Mouse (Mus musculus): ENCODE results near the gene Gm9964. TPM values are rescaled to one million over a fixed set of nuclear protein-coding genes. Genes with fewer than 3 reads are reported as not detected.

The Gm9964 gene
- polyA plus RNA-seq (2014; fragmentation: Nextera tagmentation; extraction: Ambion mirVana): not detected in 2 replicates

- H3K9me3 ChIP-seq (ENCODE audit: control insufficient read depth, low read length): no peaks in the 10 kb centered on the region
- no peak within 1 kb of the TSS for H3K4me3 ChIP-seq (ENCODE audit: low read depth, low read length)
- no peak within 1 kb of the TSS for H3K27ac ChIP-seq (ENCODE audit: low read depth)
- WGBS: 62% methylated on average over 5 of the region's 5 CpGs
- no peak within 1 kb of the TSS for H3K9ac ChIP-seq (ENCODE audit: low read length)
- no peak for DNase-seq (ENCODE audit: low spot score)
- H3K36me3 ChIP-seq (ENCODE audit: control insufficient read depth, insufficient read depth, low read length): no peaks in the 10 kb centered on the region
- H3K4me1 ChIP-seq (replicated peaks; ENCODE audit: control insufficient read depth, insufficient read depth, low read length): no peaks in the 10 kb centered on the region
- no peaks in the 10 kb centered on the region for H3K27me3 ChIP-seq (replicated peaks; ENCODE audit: control insufficient read depth, insufficient read depth, low read length)
- no peak for ATAC-seq (replicated peaks; ENCODE audit: low FRiP score, low TSS enrichment, low read depth)
- no peak within 1 kb of the TSS for H3K4me2 ChIP-seq (ENCODE audit: low read length)
These were observed at the start of gene Gm9964 for GRCm38 (mm10) chr11:79296856-79297491. Gene Gm9964, minus strand, starts transcription at chr11:79296906.

DNA sequence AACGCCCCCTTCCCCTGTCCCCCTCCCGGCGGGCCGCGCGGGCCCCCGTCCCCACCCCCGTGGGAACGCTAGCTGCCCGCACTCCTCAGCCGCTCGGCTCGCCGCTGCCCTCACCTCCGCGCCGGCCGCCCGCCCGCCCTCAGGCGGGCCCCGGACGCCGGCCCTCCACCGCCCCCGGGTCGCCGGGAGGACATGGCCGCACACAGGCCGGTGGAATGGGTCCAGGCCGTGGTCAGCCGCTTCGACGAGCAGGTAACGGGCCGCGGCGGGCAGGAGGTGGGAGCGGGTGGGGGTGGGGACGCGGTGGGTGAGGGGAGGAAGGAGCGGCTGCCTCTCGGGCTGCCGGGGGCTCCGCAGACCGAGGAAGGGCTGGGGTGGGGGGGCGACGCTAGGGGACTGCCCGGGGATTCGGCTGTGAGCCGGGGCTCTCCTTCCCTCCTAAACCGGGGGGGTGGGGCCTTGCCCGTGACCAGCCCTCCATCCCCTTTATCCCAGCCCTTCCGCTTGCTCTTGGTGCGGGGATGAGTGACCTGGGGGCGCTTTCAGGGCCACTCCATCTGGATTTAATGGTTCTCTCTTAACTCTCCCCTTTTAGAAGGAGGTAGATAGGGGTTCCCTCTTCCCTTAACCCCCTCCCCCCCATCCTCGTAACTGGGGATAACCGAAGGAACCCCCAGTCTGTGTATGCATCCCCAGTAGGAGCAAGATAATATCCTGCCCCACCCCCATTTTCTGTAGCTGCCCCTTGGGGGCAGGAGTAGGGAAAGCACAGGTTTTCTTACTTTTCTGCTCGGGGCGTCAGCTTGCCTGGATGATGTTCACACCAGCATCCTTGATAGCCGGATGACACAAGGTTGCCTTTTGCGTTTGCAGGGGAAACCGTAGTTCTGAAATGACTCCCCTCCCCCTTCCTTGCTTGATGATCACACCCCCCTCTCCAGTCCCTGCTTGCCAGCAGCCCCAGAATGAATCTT is 43.4 kb upstream of the Gm9964 start:
- Histone ChIP-seq H3K4me3 (ENCODE audit: low read depth, low read length) (peak overlapping the region; percentile 90), H3K9me3 (ENCODE audit: control insufficient read depth, low read length) (no peaks in the 10 kb centered on the region), H3K27me3 (replicated peaks; ENCODE audit: control insufficient read depth, insufficient read depth, low read length) (no peaks in the 10 kb centered on the region), H3K4me2 (ENCODE audit: low read length) (peak overlapping the region; percentile 58), H3K4me1 (replicated peaks; ENCODE audit: control insufficient read depth, insufficient read depth, low read length) (peaks cover 8% of the 10 kb centered on the region), H3K27ac (ENCODE audit: low read depth) (peak overlapping the region; percentile 90), H3K9ac (ENCODE audit: low read length) (peak overlapping the region; percentile 93), H3K36me3 (ENCODE audit: control insufficient read depth, insufficient read depth, low read length) (peaks cover 6% of the 10 kb centered on the region; the same call in 1 of the 2 replicates)
- DNase-seq (ENCODE audit: low spot score): peak; percentile 76
- ATAC-seq (replicated peaks; ENCODE audit: low FRiP score, low TSS enrichment, low read depth): peak; percentile 73
- 2% methylated on average over 39 of the region's 63 CpGs for WGBS

DNA sequence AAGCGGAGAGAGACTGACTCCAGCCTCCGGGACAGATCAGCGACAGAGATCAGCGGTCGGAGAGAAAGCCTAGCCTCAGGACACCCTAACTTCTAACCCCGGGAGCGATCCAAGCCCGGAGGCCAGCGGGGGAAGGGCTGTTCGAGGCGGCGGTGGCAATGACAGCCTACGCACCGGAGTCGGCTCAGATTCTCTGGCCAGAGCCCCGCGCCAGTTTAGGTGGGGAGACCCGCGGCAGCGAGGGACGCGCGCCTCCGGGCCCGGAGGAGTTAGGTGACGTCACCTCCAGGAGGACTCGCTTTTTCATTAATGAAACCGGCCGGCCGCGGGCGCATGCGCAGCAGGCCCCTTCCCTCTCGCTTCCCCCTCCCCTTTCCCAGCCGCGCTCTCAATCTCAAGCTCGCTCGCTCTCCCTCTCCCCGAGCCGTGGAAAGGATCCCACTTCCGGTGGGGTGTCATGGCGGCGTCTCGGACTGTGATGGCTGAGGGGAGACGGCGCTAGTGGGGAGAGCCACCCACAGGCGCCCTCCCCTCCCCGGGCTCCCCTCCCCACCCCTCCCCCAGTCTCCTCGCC is 42.6 kb upstream of the Gm9964 start, which contains the start of gene Nf1:
TSS of gene Nf1 (plus strand) at position 460 of the 574 bp plus-strand sequence.
- Histone ChIP-seq H3K4me2 (ENCODE audit: low read length) (peak within 1 kb of the TSS; percentile 73), H3K27ac (ENCODE audit: low read depth) (peak within 1 kb of the TSS; percentile 90), H3K27me3 (replicated peaks; ENCODE audit: control insufficient read depth, insufficient read depth, low read length) (no peaks in the 10 kb centered on the region), H3K4me3 (ENCODE audit: low read depth, low read length) (peak within 1 kb of the TSS; percentile 90), H3K36me3 (ENCODE audit: control insufficient read depth, insufficient read depth, low read length) (no peaks in the 10 kb centered on the region; the same call in 1 of the 2 replicates), H3K9ac (ENCODE audit: low read length) (peak within 1 kb of the TSS; percentile 93), H3K9me3 (ENCODE audit: control insufficient read depth, low read length) (no peaks in the 10 kb centered on the region), H3K4me1 (replicated peaks; ENCODE audit: control insufficient read depth, insufficient read depth, low read length) (peaks cover 8% of the 10 kb centered on the region)
- peak; percentile 98 for DNase-seq (ENCODE audit: low spot score)
- ATAC-seq (replicated peaks; ENCODE audit: low FRiP score, low TSS enrichment, low read depth): peak; percentile 93
- WGBS: under 1% methylated on average over 39 of the region's 49 CpGs

GRCm38 (mm10) chr11:79338621-79339020 is 41.9 kb upstream of the Gm9964 start:
- no peaks in the 10 kb centered on the region; the same call in 1 of the 2 replicates for H3K36me3 ChIP-seq (ENCODE audit: control insufficient read depth, insufficient read depth, low read length)
- H3K4me3 ChIP-seq (ENCODE audit: low read depth, low read length): peak overlapping the region; percentile 90
- whole genome bisulfite sequencing: 50% methylated on average over 4 of the region's 4 CpGs
- H3K4me1 ChIP-seq (replicated peaks; ENCODE audit: control insufficient read depth, insufficient read depth, low read length): peaks cover 8% of the 10 kb centered on the region
- no peaks in the 10 kb centered on the region for H3K9me3 ChIP-seq (ENCODE audit: control insufficient read depth, low read length)
- no peak for ATAC-seq (replicated peaks; ENCODE audit: low FRiP score, low TSS enrichment, low read depth)
- H3K4me2 ChIP-seq (ENCODE audit: low read length): peak overlapping the region; percentile 73
- H3K27me3 ChIP-seq (replicated peaks; ENCODE audit: control insufficient read depth, insufficient read depth, low read length): no peaks in the 10 kb centered on the region
- peak overlapping the region; percentile 93 for H3K9ac ChIP-seq (ENCODE audit: low read length)
- H3K27ac ChIP-seq (ENCODE audit: low read depth): no peak overlapping the region
- DNase-seq (ENCODE audit: low spot score): peak; percentile 57

DNA sequence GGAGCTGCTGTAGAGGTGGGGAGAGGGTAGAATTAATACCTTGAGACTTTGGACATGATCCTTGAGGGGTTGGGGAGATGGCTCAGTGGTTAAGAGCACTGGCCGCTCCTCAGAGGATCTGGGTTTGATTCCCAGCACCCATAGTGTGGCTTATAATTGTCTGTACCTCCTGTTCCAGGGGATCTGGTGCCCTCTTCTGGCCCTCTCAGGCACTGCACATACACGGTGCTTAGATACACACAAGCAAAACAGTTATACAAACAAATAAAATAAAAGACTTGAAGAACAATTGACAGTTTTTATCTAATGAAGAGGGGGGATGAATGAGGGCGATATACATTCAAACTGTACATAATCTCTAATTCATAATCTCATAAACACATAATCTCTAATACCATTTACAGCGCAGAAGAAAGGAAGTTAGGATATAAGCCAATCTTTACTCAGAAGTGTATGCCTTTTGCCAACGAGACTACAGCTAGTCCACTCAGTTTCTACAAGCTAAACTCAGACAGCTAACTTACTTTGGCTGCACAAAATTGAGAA is 40.1 kb upstream of the Gm9964 start:
- Histone ChIP-seq H3K27me3 (replicated peaks; ENCODE audit: control insufficient read depth, insufficient read depth, low read length) (no peaks in the 10 kb centered on the region), H3K4me3 (ENCODE audit: low read depth, low read length) (no peak overlapping the region), H3K9me3 (ENCODE audit: control insufficient read depth, low read length) (no peaks in the 10 kb centered on the region), H3K27ac (ENCODE audit: low read depth) (no peak overlapping the region), H3K4me2 (ENCODE audit: low read length) (no peak overlapping the region), H3K9ac (ENCODE audit: low read length) (no peak overlapping the region), H3K4me1 (replicated peaks; ENCODE audit: control insufficient read depth, insufficient read depth, low read length) (peaks cover 8% of the 10 kb centered on the region), H3K36me3 (ENCODE audit: control insufficient read depth, insufficient read depth, low read length) (no peaks in the 10 kb centered on the region)
- ATAC-seq (replicated peaks; ENCODE audit: low FRiP score, low TSS enrichment, low read depth) (no peak), DNase-seq (ENCODE audit: low spot score) (no peak)
- WGBS: 94% methylated on average over 5 of the region's 5 CpGs

DNA sequence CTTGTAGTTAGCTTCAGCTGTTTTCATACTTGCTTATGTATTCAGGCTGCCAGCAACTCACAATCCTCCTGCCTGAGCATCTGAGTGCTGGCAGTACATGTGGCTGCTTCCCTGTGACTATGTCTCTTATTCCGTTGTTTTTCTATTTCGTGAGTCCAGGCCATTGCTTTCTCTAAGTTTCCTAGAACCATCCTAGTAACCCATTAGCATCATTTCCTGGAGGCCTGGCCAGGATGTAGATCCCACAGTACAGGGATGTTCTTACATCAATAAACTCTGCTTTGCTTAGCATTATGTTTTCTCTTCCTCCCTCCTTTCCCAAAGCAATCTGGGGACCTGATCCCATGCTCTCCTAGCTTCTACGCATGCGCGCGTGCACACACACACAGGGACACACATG is 38.4 kb upstream of the Gm9964 start:
- Histone ChIP-seq H3K36me3 (ENCODE audit: control insufficient read depth, insufficient read depth, low read length) (no peaks in the 10 kb centered on the region), H3K27me3 (replicated peaks; ENCODE audit: control insufficient read depth, insufficient read depth, low read length) (no peaks in the 10 kb centered on the region), H3K4me3 (ENCODE audit: low read depth, low read length) (no peak overlapping the region), H3K4me2 (ENCODE audit: low read length) (no peak overlapping the region), H3K27ac (ENCODE audit: low read depth) (no peak overlapping the region), H3K9me3 (ENCODE audit: control insufficient read depth, low read length) (no peaks in the 10 kb centered on the region), H3K4me1 (replicated peaks; ENCODE audit: control insufficient read depth, insufficient read depth, low read length) (no peaks in the 10 kb centered on the region), H3K9ac (ENCODE audit: low read length) (no peak overlapping the region)
- WGBS: 94% methylated on average over 6 of the region's 6 CpGs
- ATAC-seq (replicated peaks; ENCODE audit: low FRiP score, low TSS enrichment, low read depth): no peak
- no peak for DNase-seq (ENCODE audit: low spot score)

DNA sequence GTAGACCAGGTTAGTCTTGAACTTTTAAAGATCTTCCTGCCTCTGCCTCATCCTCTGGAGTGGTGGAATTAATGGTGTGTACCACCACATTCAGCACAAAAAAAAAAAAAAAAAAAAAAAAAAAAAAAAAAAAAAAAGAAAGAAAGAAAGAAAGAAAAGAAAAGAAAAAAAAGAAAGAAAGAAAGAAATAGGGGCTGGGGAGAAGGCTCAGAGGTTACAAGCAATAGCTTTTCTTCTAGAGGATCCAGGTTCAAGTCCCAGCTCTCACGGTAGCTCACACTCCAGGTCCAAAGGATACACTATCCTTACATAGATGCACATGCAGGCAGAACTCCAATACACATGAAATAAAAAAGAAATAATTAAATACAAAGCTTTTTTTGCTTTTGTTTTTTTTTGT is 32.9 kb upstream of the Gm9964 start:
- WGBS: 100% methylated on average over 1 of the region's 1 CpGs
- no peak for ATAC-seq (replicated peaks; ENCODE audit: low FRiP score, low TSS enrichment, low read depth)

GRCm38 (mm10) chr11:79328060-79328459 is 31.4 kb upstream of the Gm9964 start:
- H3K4me2 ChIP-seq (ENCODE audit: low read length): no peak overlapping the region
- H3K27me3 ChIP-seq (replicated peaks; ENCODE audit: control insufficient read depth, insufficient read depth, low read length): no peaks in the 10 kb centered on the region
- no peak overlapping the region for H3K4me3 ChIP-seq (ENCODE audit: low read depth, low read length)
- DNase-seq (ENCODE audit: low spot score): no peak
- ATAC-seq (replicated peaks; ENCODE audit: low FRiP score, low TSS enrichment, low read depth): no peak
- H3K4me1 ChIP-seq (replicated peaks; ENCODE audit: control insufficient read depth, insufficient read depth, low read length): no peaks in the 10 kb centered on the region
- 87% methylated on average over 4 of the region's 4 CpGs for WGBS
- no peaks in the 10 kb centered on the region for H3K36me3 ChIP-seq (ENCODE audit: control insufficient read depth, insufficient read depth, low read length)
- no peak overlapping the region for H3K9ac ChIP-seq (ENCODE audit: low read length)
- H3K9me3 ChIP-seq (ENCODE audit: control insufficient read depth, low read length): no peaks in the 10 kb centered on the region
- H3K27ac ChIP-seq (ENCODE audit: low read depth): no peak overlapping the region

More for the DNA sequence above, 32.9 kb upstream of the Gm9964 start:
- Histone ChIP-seq H3K4me2 (ENCODE audit: low read length) (no peak overlapping the region), H3K27me3 (replicated peaks; ENCODE audit: control insufficient read depth, insufficient read depth, low read length) (no peaks in the 10 kb centered on the region), H3K36me3 (ENCODE audit: control insufficient read depth, insufficient read depth, low read length) (no peaks in the 10 kb centered on the region), H3K9me3 (ENCODE audit: control insufficient read depth, low read length) (no peaks in the 10 kb centered on the region), H3K9ac (ENCODE audit: low read length) (no peak overlapping the region), H3K27ac (ENCODE audit: low read depth) (no peak overlapping the region), H3K4me1 (replicated peaks; ENCODE audit: control insufficient read depth, insufficient read depth, low read length) (no peaks in the 10 kb centered on the region), H3K4me3 (ENCODE audit: low read depth, low read length) (no peak overlapping the region)
- no peak for DNase-seq (ENCODE audit: low spot score)
